11 mouse cellular contexts compared by ENCODE assay signal in genomic region chr7:26780510-26780909, GRCm38 (mm10). TPM values are rescaled to one million over a fixed set of nuclear protein-coding genes. Genes with fewer than 3 reads are reported as not detected.
DNase-seq lines count a peak whose midpoint lies in the region; ATAC-seq lines count a peak whose summit lies in the region.
"Had no signal": no experiment of that assay in that cellular context is flagged by ENCODE, and none has a peak within 500 bp of the region (broad histone marks: within the 10 kb centered on the region; RNA-seq: fewer than 3 reads in every experiment).

No protein-coding gene starts in this region.

- no peaks in the 10 kb centered on the region for H3K27me3 ChIP-seq in forebrain, embryonic 14.5 days (replicated peaks; ENCODE audit: control insufficient read depth, insufficient read depth, low read length)

- under 1% methylated on average over 11 of the region's 11 CpGs for WGBS in forebrain, embryonic 14.5 days

- intact Hi-C loops in left cerebral cortex, postnatal 25 days (cut with DNase I) = no loop called here

- H3K27ac ChIP-seq in forebrain, embryonic 14.5 days (ENCODE audit: low read depth, low read length) = no peak overlapping the region

- H3K4me3 ChIP-seq in forebrain, embryonic 14.5 days (ENCODE audit: low read depth, low read length) = peak overlapping the region; percentile 8; the same call in 1 of the 2 replicates

- H3K9ac ChIP-seq in forebrain, embryonic 14.5 days (ENCODE audit: low read length) = no peak overlapping the region

- no peaks in the 10 kb centered on the region for H3K9me3 ChIP-seq in forebrain, embryonic 14.5 days (replicated peaks; ENCODE audit: control insufficient read depth, low read length)

- H3K4me1 ChIP-seq in forebrain, embryonic 14.5 days (ENCODE audit: control insufficient read depth, insufficient read depth, low read length) = peaks cover 5% of the 10 kb centered on the region; the same call in 1 of the 2 replicates

- DNase-seq in kidney, postnatal 14 days = peak; percentile 12
- no peak for DNase-seq in kidney, postnatal 36 days
- peak; percentile 72 for DNase-seq in forebrain, embryonic 14.5 days (ENCODE audit: low spot score)
- peak; percentile 11 to 43 for DNase-seq in left cerebral cortex, postnatal 25 days (ENCODE audit: low spot score in 2 of 2)
- peak; percentile 66 to 71 for DNase-seq in right cerebral cortex, postnatal 10 days (ENCODE audit: low spot score in 2 of 2)
- DNase-seq in thymus, postnatal 0 days (ENCODE audit: low spot score) = no peak
- DNase-seq in gastrocnemius, postnatal 25 days = no peak
- no peak for DNase-seq in thymus, adult 18-20 months
- DNase-seq: heart, postnatal 14 days had no signal

- ATAC-seq in forebrain, embryonic 14.5 days = peak; percentile 84

- peak overlapping the region; percentile 40 for H3K4me2 ChIP-seq in forebrain, embryonic 14.5 days (ENCODE audit: low read length)

- no peaks in the 10 kb centered on the region for H3K36me3 ChIP-seq in forebrain, embryonic 14.5 days (ENCODE audit: control insufficient read depth, insufficient read depth, low read length)

RNA-seq across cellular contexts. Expression of gene Cyp2b19, which starts 23.6 kb away (rescaled TPM):
- 0.22 and 0.25 TPM in 2 replicates for polyA plus RNA-seq in forebrain, embryonic 14.5 days (2014; fragmentation: Nextera tagmentation; extraction: Ambion mirVana)
- not detected for total RNA-seq in left cerebral cortex, postnatal 25 days (2021)
- polyA plus RNA-seq in thymus, postnatal 0 days (2015; fragmentation: Nextera tagmentation; extraction: Ambion mirVana) = 0.07 TPM in 1 of 2 replicates, not detected in the other
- total RNA-seq in gastrocnemius, postnatal 25 days (2021) = not detected
- total RNA-seq: common myeloid progenitor, adult 5-6 weeks; heart, postnatal 14 days; MEL had no signal

RNA-seq across cellular contexts. Expression of gene Cyp2g1, which starts 28.2 kb away (rescaled TPM):
- not detected in 2 replicates for polyA plus RNA-seq in forebrain, embryonic 14.5 days (2014; fragmentation: Nextera tagmentation; extraction: Ambion mirVana)
- total RNA-seq in left cerebral cortex, postnatal 25 days (2021) = not detected
- 0.18 and 0.36 TPM in 2 replicates for polyA plus RNA-seq in thymus, postnatal 0 days (2015; fragmentation: Nextera tagmentation; extraction: Ambion mirVana)
- total RNA-seq in gastrocnemius, postnatal 25 days (2021) = not detected
- total RNA-seq: common myeloid progenitor, adult 5-6 weeks; heart, postnatal 14 days; MEL had no signal

RNA-seq across cellular contexts. Expression of gene Cyp2a5, which starts 54.6 kb away (rescaled TPM):
- polyA plus RNA-seq in forebrain, embryonic 14.5 days (2014; fragmentation: Nextera tagmentation; extraction: Ambion mirVana) = 0.15 and 0.37 TPM in 2 replicates
- total RNA-seq in left cerebral cortex, postnatal 25 days (2021) = not detected
- 2.3 and 3.0 TPM in 2 replicates for polyA plus RNA-seq in thymus, postnatal 0 days (2015; fragmentation: Nextera tagmentation; extraction: Ambion mirVana)
- total RNA-seq in gastrocnemius, postnatal 25 days (2021) = not detected
- total RNA-seq: common myeloid progenitor, adult 5-6 weeks; MEL had no signal

Comparison
In these comparisons a context has a peak if more than half of its experiments do, and no peak if none do; other contexts are left out.
1. DNase-seq: peak in kidney, postnatal 14 days (single experiment), forebrain, embryonic 14.5 days (single experiment), left cerebral cortex, postnatal 25 days (2 of 2) and right cerebral cortex, postnatal 10 days (2 of 2); none in kidney, postnatal 36 days (0 of 2), thymus, postnatal 0 days (single experiment), gastrocnemius, postnatal 25 days (single experiment) and thymus, adult 18-20 months (0 of 2).